Mouse (Mus musculus): ENCODE results near the gene Rcc1. TPM values are rescaled to one million over a fixed set of nuclear protein-coding genes. Genes with fewer than 3 reads are reported as not detected.
A peak's percentile ranks its signal among the peaks of the same experiment; 100 is the strongest.

The Rcc1 gene
- polyA plus RNA-seq, 1 experiment = 11.5 TPM

DNA sequence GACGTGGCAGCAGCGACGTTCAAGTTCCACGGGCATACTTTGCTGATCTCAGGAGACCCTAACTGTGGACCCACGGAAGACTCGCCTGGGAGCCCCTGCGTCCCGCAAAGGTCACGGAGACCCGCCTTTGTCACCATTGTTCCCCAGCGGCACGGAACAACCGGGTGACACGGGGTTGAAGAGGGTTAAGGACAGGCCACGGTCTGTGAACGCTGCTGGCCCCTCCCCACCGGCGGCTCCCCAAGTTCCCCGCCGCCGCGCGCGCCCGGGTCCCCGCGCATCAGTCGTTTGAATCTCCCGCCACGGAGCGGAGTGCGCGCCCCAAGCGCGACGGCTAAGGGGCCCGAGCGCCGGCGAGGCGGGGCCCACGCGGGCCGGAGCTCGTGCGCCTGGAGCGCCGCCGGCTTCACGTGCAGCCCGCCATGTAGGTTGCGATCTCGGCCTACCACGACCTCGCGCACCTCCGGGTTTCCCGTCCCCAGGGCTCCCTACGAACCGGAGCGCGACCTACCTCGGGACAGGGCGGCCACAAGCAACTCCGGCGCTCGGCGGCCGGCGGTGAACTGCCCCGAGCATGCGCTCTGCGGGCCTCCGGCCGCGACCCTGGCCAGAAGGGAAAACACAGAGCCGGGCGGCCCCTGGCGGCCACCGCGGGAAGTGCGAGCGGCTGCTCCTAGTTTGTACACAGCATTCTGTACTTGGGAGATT lies 8.1 kb downstream of the Rcc1 start:
- H3K27me3 ChIP-seq (ENCODE audit: control insufficient read depth, insufficient read depth, low read length) = no peaks in the 10 kb centered on the region
- WGBS = under 1% methylated on average over 83 of the region's 83 CpGs
- DNase-seq (ENCODE audit: low read depth in 1 of 2, low spot score in 2 of 2) = peak; percentile 66 to 94
- H3K27ac ChIP-seq (ENCODE audit: insufficient read depth, low read length) = peak overlapping the region; percentile 82
- no peaks in the 10 kb centered on the region for H3K36me3 ChIP-seq (ENCODE audit: control insufficient read depth, insufficient read depth, low read length)
- H3K4me1 ChIP-seq (ENCODE audit: control insufficient read depth, insufficient read depth, insufficient read length) = peaks cover 8% of the 10 kb centered on the region; the same call in 1 of the 2 replicates
- TF ChIP-seq CTCF (IDR thresholded peaks at IDR 0.05; ENCODE audit: extremely low read depth, insufficient read depth, insufficient read length, insufficient replicate concordance) = peak; percentile 96
- TF ChIP-seq POLR2A (IDR thresholded peaks at IDR 0.05; ENCODE audit: low read depth, low read length) = no peak
- H3K4me3 ChIP-seq (ENCODE audit: extremely low read depth, insufficient read depth, insufficient read length) = peak overlapping the region; percentile 97

DNA sequence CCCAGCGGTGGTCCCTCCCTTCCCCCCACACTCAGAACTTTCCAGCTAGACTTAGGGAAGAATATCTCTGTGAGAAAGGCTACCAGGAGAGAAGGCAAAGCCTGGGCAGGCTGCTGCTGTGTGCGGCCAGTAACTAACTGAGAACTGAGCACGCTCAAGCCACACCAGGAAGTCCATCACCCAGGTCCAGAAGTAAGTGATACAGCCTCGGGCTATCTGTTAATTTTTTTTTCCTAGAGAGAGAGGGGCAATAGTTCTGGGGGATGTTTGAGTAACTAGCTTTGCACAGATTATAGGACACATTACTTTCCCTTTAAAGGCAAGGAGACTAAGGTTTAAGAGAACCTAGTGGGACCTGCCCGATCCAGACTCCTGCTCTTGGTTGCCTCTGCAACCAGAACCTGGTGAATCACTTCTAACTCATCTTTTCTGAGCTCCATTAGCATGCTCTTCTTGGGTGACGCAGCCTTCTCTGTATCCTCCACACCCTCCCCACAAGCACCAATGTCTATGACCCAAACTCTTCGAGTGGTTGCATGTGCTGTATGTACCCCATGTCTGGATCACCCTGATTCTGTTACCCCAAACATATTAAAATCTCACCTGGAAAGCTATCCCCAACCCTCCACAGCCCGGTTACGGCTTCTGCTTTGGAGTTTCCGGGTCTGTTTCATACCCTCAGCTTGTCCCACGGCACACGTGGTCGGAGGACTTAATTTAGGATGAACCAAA lies 8.8 kb downstream of the Rcc1 start:
- 7% methylated on average over 13 of the region's 13 CpGs for WGBS
- Histone ChIP-seq H3K4me1 (ENCODE audit: control insufficient read depth, insufficient read depth, insufficient read length) (peaks cover 8% of the 10 kb centered on the region; the same call in 1 of the 2 replicates), H3K36me3 (ENCODE audit: control insufficient read depth, insufficient read depth, low read length) (peaks cover 1% of the 10 kb centered on the region; the same call in 1 of the 2 replicates), H3K4me3 (ENCODE audit: extremely low read depth, insufficient read depth, insufficient read length) (peak overlapping the region; percentile 97), H3K27me3 (ENCODE audit: control insufficient read depth, insufficient read depth, low read length) (no peaks in the 10 kb centered on the region), H3K27ac (ENCODE audit: insufficient read depth, low read length) (no peak overlapping the region)
- TF ChIP-seq CTCF (IDR thresholded peaks at IDR 0.05; ENCODE audit: extremely low read depth, insufficient read depth, insufficient read length, insufficient replicate concordance) (no peak), POLR2A (IDR thresholded peaks at IDR 0.05; ENCODE audit: low read depth, low read length) (no peak)
- DNase-seq (ENCODE audit: low read depth in 1 of 2, low spot score in 2 of 2) = no peak

- TF ChIP-seq CTCF (IDR thresholded peaks at IDR 0.05; ENCODE audit: extremely low read depth, insufficient read depth, insufficient read length, insufficient replicate concordance) (no peak), POLR2A (IDR thresholded peaks at IDR 0.05; ENCODE audit: low read depth, low read length) (no peak)
- H3K27me3 ChIP-seq (ENCODE audit: control insufficient read depth, insufficient read depth, low read length) = no peaks in the 10 kb centered on the region
- H3K4me1 ChIP-seq (ENCODE audit: control insufficient read depth, insufficient read depth, insufficient read length) = peaks cover 8% of the 10 kb centered on the region; the same call in 1 of the 2 replicates
- H3K4me3 ChIP-seq (ENCODE audit: extremely low read depth, insufficient read depth, insufficient read length) = no peak overlapping the region
- DNase-seq (ENCODE audit: low read depth in 1 of 2, low spot score in 2 of 2) = no peak
- WGBS = 86% methylated on average over 3 of the region's 3 CpGs
- no peak overlapping the region for H3K27ac ChIP-seq (ENCODE audit: insufficient read depth, low read length)
- H3K36me3 ChIP-seq (ENCODE audit: control insufficient read depth, insufficient read depth, low read length) = peaks cover 7% of the 10 kb centered on the region; the same call in 1 of the 2 replicates
These were observed 12.0 kb downstream of the Rcc1 start for GRCm38 (mm10) chr4:132341451-132341850.

DNA sequence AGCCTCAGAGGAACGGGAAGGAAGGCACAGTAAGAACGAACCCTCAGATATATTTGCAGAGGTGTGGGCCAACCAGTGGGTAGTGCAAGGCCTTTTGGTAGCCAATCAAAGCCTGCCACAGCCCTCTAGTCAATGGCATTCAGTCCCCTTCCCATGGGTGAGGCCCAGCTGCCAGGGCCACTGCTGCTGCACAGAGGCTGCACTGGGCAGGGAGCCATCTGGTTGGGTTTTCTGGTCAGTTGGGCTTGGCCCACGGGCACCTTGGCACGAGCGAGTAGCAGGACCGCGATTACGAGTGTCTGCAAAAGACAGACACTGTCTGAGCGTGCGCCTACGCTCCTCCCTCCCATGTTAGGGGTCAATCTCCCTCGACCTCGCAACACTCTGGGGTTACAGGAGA lies 14.5 kb downstream of the Rcc1 start:
- no peak for TF ChIP-seq CTCF (IDR thresholded peaks at IDR 0.05; ENCODE audit: extremely low read depth, insufficient read depth, insufficient read length, insufficient replicate concordance)
- TF ChIP-seq POLR2A (IDR thresholded peaks at IDR 0.05; ENCODE audit: low read depth, low read length) = no peak
- Histone ChIP-seq H3K4me1 (ENCODE audit: control insufficient read depth, insufficient read depth, insufficient read length) (no peaks in the 10 kb centered on the region), H3K36me3 (ENCODE audit: control insufficient read depth, insufficient read depth, low read length) (peaks cover 17% of the 10 kb centered on the region), H3K27ac (ENCODE audit: insufficient read depth, low read length) (no peak overlapping the region), H3K27me3 (ENCODE audit: control insufficient read depth, insufficient read depth, low read length) (no peaks in the 10 kb centered on the region), H3K4me3 (ENCODE audit: extremely low read depth, insufficient read depth, insufficient read length) (no peak overlapping the region)
- WGBS = 89% methylated on average over 13 of the region's 13 CpGs
- no peak for DNase-seq (ENCODE audit: low read depth in 1 of 2, low spot score in 2 of 2)

DNA sequence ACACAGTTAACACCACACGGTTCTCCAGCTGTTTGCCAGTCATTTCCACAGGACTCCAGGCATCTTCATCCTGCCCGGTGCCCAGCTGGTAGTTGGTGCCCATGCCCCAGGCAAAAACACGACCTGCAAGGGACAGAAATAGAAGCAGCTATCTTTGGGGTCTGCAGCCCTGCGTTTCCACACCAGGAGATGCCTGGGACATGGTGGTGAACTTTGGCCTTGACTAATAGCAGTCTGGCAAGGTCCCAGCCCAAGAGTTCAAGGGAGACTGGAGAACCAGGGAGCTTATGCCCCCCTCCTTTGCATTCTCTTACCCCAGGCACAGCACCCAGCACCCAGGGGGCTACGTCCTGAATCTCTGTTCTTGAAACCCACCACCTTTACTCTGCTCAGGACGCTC lies 20.5 kb downstream of the Rcc1 start:
- DNase-seq (ENCODE audit: low read depth in 1 of 2, low spot score in 2 of 2) = no peak
- Histone ChIP-seq H3K27ac (ENCODE audit: insufficient read depth, low read length) (no peak overlapping the region), H3K4me3 (ENCODE audit: extremely low read depth, insufficient read depth, insufficient read length) (no peak overlapping the region), H3K27me3 (ENCODE audit: control insufficient read depth, insufficient read depth, low read length) (no peaks in the 10 kb centered on the region), H3K4me1 (ENCODE audit: control insufficient read depth, insufficient read depth, insufficient read length) (peaks cover 5% of the 10 kb centered on the region; the same call in 1 of the 2 replicates), H3K36me3 (ENCODE audit: control insufficient read depth, insufficient read depth, low read length) (peaks cover 14% of the 10 kb centered on the region)
- TF ChIP-seq POLR2A (IDR thresholded peaks at IDR 0.05; ENCODE audit: low read depth, low read length) = no peak
- no peak for TF ChIP-seq CTCF (IDR thresholded peaks at IDR 0.05; ENCODE audit: extremely low read depth, insufficient read depth, insufficient read length, insufficient replicate concordance)
- 92% methylated on average over 6 of the region's 6 CpGs for WGBS

- no peak for TF ChIP-seq POLR2A (IDR thresholded peaks at IDR 0.05; ENCODE audit: low read depth, low read length)
- no peak for TF ChIP-seq CTCF (IDR thresholded peaks at IDR 0.05; ENCODE audit: extremely low read depth, insufficient read depth, insufficient read length, insufficient replicate concordance)
- no peak overlapping the region for H3K27ac ChIP-seq (ENCODE audit: insufficient read depth, low read length)
- H3K4me1 ChIP-seq (ENCODE audit: control insufficient read depth, insufficient read depth, insufficient read length) = peaks cover 5% of the 10 kb centered on the region; the same call in 1 of the 2 replicates
- no peak overlapping the region for H3K4me3 ChIP-seq (ENCODE audit: extremely low read depth, insufficient read depth, insufficient read length)
- H3K36me3 ChIP-seq (ENCODE audit: control insufficient read depth, insufficient read depth, low read length) = peaks cover 14% of the 10 kb centered on the region
- WGBS = 93% methylated on average over 3 of the region's 3 CpGs
- H3K27me3 ChIP-seq (ENCODE audit: control insufficient read depth, insufficient read depth, low read length) = no peaks in the 10 kb centered on the region
- DNase-seq (ENCODE audit: low read depth in 1 of 2, low spot score in 2 of 2) = no peak
These were observed 21.4 kb downstream of the Rcc1 start for GRCm38 (mm10) chr4:132331960-132332359.

All from spleen, adult 2 months (tissue).